Mouse (Mus musculus): ENCODE measurements around the gene Tmie. TPM values are rescaled to one million over a fixed set of nuclear protein-coding genes. Genes with fewer than 3 reads are reported as not detected.

The Tmie gene
- polyA plus RNA-seq (2015; fragmentation: Nextera tagmentation; extraction: Ambion mirVana): 1.2 and 1.7 TPM in 2 replicates

GRCm38 (mm10) chr9:110879998-110880561 lies at the start of gene Tmie:
Tmie (minus strand) TSS chr9:110880113.
- Histone ChIP-seq H3K27me3 (ENCODE audit: control insufficient read depth, insufficient read depth, low read length) (0 out of 2 replicates have a peak, but pooled peaks cover 5% of the 10 kb centered on the region), H3K27ac (ENCODE audit: low read length) (peak within 1 kb of the TSS; percentile 71), H3K36me3 (ENCODE audit: control insufficient read depth, insufficient read depth) (no peaks in the 10 kb centered on the region), H3K4me2 (ENCODE audit: low read depth, low read length) (peak within 1 kb of the TSS; percentile 91), H3K9ac (ENCODE audit: low read length) (peak within 1 kb of the TSS; percentile 73), H3K4me3 (ENCODE audit: low read length) (peak within 1 kb of the TSS; percentile 68), H3K4me1 (ENCODE audit: control insufficient read depth, insufficient read depth, low read length) (peaks cover 28% of the 10 kb centered on the region), H3K9me3 (replicated peaks; ENCODE audit: control insufficient read depth, low read length) (no peaks in the 10 kb centered on the region)
- peak; percentile 75 for ATAC-seq (replicated peaks; ENCODE audit: extremely low read depth, insufficient read depth, low FRiP score)
- under 1% methylated on average over 56 of the region's 57 CpGs for WGBS

GRCm38 (mm10) chr9:110922759-110923158 lies 42.8 kb upstream of the Tmie start:
- Histone ChIP-seq H3K4me1 (ENCODE audit: control insufficient read depth, insufficient read depth, low read length) (no peaks in the 10 kb centered on the region), H3K9me3 (replicated peaks; ENCODE audit: control insufficient read depth, low read length) (no peaks in the 10 kb centered on the region), H3K4me2 (ENCODE audit: low read depth, low read length) (no peak overlapping the region), H3K9ac (ENCODE audit: low read length) (no peak overlapping the region), H3K36me3 (ENCODE audit: control insufficient read depth, insufficient read depth) (no peaks in the 10 kb centered on the region), H3K4me3 (ENCODE audit: low read length) (no peak overlapping the region), H3K27ac (ENCODE audit: low read length) (no peak overlapping the region), H3K27me3 (ENCODE audit: control insufficient read depth, insufficient read depth, low read length) (no peaks in the 10 kb centered on the region)
- ATAC-seq (replicated peaks; ENCODE audit: extremely low read depth, insufficient read depth, low FRiP score): no peak
- WGBS: 10% methylated on average over 7 of the region's 7 CpGs

- 66% methylated on average over 15 of the region's 15 CpGs for WGBS
- Histone ChIP-seq H3K4me1 (ENCODE audit: control insufficient read depth, insufficient read depth, low read length) (no peaks in the 10 kb centered on the region), H3K36me3 (ENCODE audit: control insufficient read depth, insufficient read depth) (no peaks in the 10 kb centered on the region), H3K4me3 (ENCODE audit: low read length) (no peak overlapping the region), H3K9ac (ENCODE audit: low read length) (no peak overlapping the region), H3K27ac (ENCODE audit: low read length) (no peak overlapping the region), H3K27me3 (ENCODE audit: control insufficient read depth, insufficient read depth, low read length) (no peaks in the 10 kb centered on the region), H3K4me2 (ENCODE audit: low read depth, low read length) (no peak overlapping the region), H3K9me3 (replicated peaks; ENCODE audit: control insufficient read depth, low read length) (no peaks in the 10 kb centered on the region)
- no peak for ATAC-seq (replicated peaks; ENCODE audit: extremely low read depth, insufficient read depth, low FRiP score)
Observed at GRCm38 (mm10) chr9:110920665-110921419, 40.9 kb upstream of the Tmie start.

- ATAC-seq (replicated peaks; ENCODE audit: extremely low read depth, insufficient read depth, low FRiP score): no peak
- no peaks in the 10 kb centered on the region for H3K9me3 ChIP-seq (replicated peaks; ENCODE audit: control insufficient read depth, low read length)
- 78% methylated on average over 7 of the region's 7 CpGs for WGBS
- H3K27ac ChIP-seq (ENCODE audit: low read length): no peak within 1 kb of the TSS
- no peak within 1 kb of the TSS for H3K4me3 ChIP-seq (ENCODE audit: low read length)
- no peak within 1 kb of the TSS for H3K9ac ChIP-seq (ENCODE audit: low read length)
- H3K36me3 ChIP-seq (ENCODE audit: control insufficient read depth, insufficient read depth): no peaks in the 10 kb centered on the region
- no peaks in the 10 kb centered on the region for H3K27me3 ChIP-seq (ENCODE audit: control insufficient read depth, insufficient read depth, low read length)
- H3K4me1 ChIP-seq (ENCODE audit: control insufficient read depth, insufficient read depth, low read length): no peaks in the 10 kb centered on the region
- no peak within 1 kb of the TSS for H3K4me2 ChIP-seq (ENCODE audit: low read depth, low read length)
Observed at GRCm38 (mm10) chr9:110916786-110917185, 36.9 kb upstream of the Tmie start, which contains the start of gene Fam240a. Fam240a (minus strand) TSS chr9:110916861.

- Histone ChIP-seq H3K36me3 (ENCODE audit: control insufficient read depth, insufficient read depth) (no peaks in the 10 kb centered on the region), H3K9me3 (replicated peaks; ENCODE audit: control insufficient read depth, low read length) (no peaks in the 10 kb centered on the region), H3K27ac (ENCODE audit: low read length) (no peak overlapping the region), H3K27me3 (ENCODE audit: control insufficient read depth, insufficient read depth, low read length) (no peaks in the 10 kb centered on the region), H3K4me2 (ENCODE audit: low read depth, low read length) (no peak overlapping the region), H3K4me1 (ENCODE audit: control insufficient read depth, insufficient read depth, low read length) (no peaks in the 10 kb centered on the region), H3K9ac (ENCODE audit: low read length) (no peak overlapping the region), H3K4me3 (ENCODE audit: low read length) (no peak overlapping the region)
- WGBS: 58% methylated on average over 8 of the region's 8 CpGs
- ATAC-seq (replicated peaks; ENCODE audit: extremely low read depth, insufficient read depth, low FRiP score): no peak
Observed at GRCm38 (mm10) chr9:110915466-110915865, 35.6 kb upstream of the Tmie start.

- no peak for ATAC-seq (replicated peaks; ENCODE audit: extremely low read depth, insufficient read depth, low FRiP score)
- 40% methylated on average over 21 of the region's 21 CpGs for WGBS
- Histone ChIP-seq H3K4me3 (ENCODE audit: low read length) (no peak overlapping the region), H3K36me3 (ENCODE audit: control insufficient read depth, insufficient read depth) (no peaks in the 10 kb centered on the region), H3K27ac (ENCODE audit: low read length) (no peak overlapping the region), H3K9ac (ENCODE audit: low read length) (no peak overlapping the region), H3K4me2 (ENCODE audit: low read depth, low read length) (no peak overlapping the region), H3K4me1 (ENCODE audit: control insufficient read depth, insufficient read depth, low read length) (no peaks in the 10 kb centered on the region), H3K27me3 (ENCODE audit: control insufficient read depth, insufficient read depth, low read length) (no peaks in the 10 kb centered on the region), H3K9me3 (replicated peaks; ENCODE audit: control insufficient read depth, low read length) (no peaks in the 10 kb centered on the region)
Observed at GRCm38 (mm10) chr9:110914631-110915236, 34.8 kb upstream of the Tmie start.

- no peaks in the 10 kb centered on the region for H3K4me1 ChIP-seq (ENCODE audit: control insufficient read depth, insufficient read depth, low read length)
- H3K4me2 ChIP-seq (ENCODE audit: low read depth, low read length): no peak overlapping the region
- no peaks in the 10 kb centered on the region for H3K27me3 ChIP-seq (ENCODE audit: control insufficient read depth, insufficient read depth, low read length)
- H3K4me3 ChIP-seq (ENCODE audit: low read length): no peak overlapping the region
- H3K9ac ChIP-seq (ENCODE audit: low read length): no peak overlapping the region
- no peak for ATAC-seq (replicated peaks; ENCODE audit: extremely low read depth, insufficient read depth, low FRiP score)
- WGBS: 67% methylated on average over 6 of the region's 6 CpGs
- no peaks in the 10 kb centered on the region for H3K9me3 ChIP-seq (replicated peaks; ENCODE audit: control insufficient read depth, low read length)
- no peaks in the 10 kb centered on the region for H3K36me3 ChIP-seq (ENCODE audit: control insufficient read depth, insufficient read depth)
- H3K27ac ChIP-seq (ENCODE audit: low read length): no peak overlapping the region
Observed at GRCm38 (mm10) chr9:110909371-110909967, 29.6 kb upstream of the Tmie start.

GRCm38 (mm10) chr9:110908631-110909016 lies 28.7 kb upstream of the Tmie start:
- Histone ChIP-seq H3K36me3 (ENCODE audit: control insufficient read depth, insufficient read depth) (no peaks in the 10 kb centered on the region), H3K27me3 (ENCODE audit: control insufficient read depth, insufficient read depth, low read length) (no peaks in the 10 kb centered on the region), H3K9ac (ENCODE audit: low read length) (no peak overlapping the region), H3K4me1 (ENCODE audit: control insufficient read depth, insufficient read depth, low read length) (no peaks in the 10 kb centered on the region), H3K27ac (ENCODE audit: low read length) (no peak overlapping the region), H3K4me2 (ENCODE audit: low read depth, low read length) (no peak overlapping the region), H3K4me3 (ENCODE audit: low read length) (no peak overlapping the region), H3K9me3 (replicated peaks; ENCODE audit: control insufficient read depth, low read length) (no peaks in the 10 kb centered on the region)
- 89% methylated on average over 3 of the region's 3 CpGs for WGBS
- no peak for ATAC-seq (replicated peaks; ENCODE audit: extremely low read depth, insufficient read depth, low FRiP score)
